Mouse (Mus musculus): ENCODE measurements at regions not wholly inside any gene's neighbourhood (a gene's known extent, or its start where the extent isn't known, plus 50 kb on each side); places are given as distances from the start of the nearest gene placed in this dataset.
A peak's percentile ranks its signal among the peaks of the same experiment; 100 is the strongest.

DNA sequence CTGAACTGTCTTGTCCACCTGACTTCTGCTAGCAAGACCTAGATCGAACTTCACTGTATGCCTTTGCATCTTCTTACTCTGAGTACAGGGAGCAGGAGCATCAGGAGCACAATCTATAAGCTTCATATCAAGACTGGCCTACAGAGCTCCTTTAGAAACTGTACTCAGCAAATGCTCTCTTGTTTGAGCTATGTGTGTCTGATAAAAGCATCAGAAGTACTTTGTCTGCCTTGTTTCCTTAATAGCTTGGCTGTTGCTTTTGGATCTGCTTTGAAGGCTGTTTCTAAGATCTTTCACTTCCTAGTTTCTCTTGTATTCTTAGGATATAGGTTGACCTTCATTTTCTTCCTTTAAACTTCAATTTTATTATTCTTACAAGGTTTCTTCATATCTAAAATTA is 175.3 kb upstream of the Cypt12 start:
- DNase-seq (ENCODE audit: low read depth, low spot score), result no peak

DNA sequence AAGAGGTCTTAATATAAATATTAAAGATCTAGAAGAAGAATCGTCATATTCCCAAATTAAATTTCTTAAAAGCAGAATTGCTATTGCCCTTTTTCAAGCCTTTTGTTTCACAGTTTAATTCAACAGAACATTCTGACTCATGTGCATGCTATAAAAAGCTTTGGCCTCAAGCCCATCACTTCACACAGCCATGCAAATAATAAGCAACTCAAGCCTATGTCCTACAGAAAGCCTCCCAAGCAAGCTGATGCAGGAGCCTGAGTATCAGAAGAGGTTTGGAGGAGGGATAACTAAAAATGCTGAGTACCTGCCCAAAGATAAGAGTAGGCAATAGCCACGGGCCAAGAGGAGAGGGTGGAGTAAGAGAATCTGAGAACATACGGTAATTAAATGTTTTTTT is 169.1 kb upstream of the Cypt12 start:
- no peak for DNase-seq (ENCODE audit: low read depth, low spot score)

DNA sequence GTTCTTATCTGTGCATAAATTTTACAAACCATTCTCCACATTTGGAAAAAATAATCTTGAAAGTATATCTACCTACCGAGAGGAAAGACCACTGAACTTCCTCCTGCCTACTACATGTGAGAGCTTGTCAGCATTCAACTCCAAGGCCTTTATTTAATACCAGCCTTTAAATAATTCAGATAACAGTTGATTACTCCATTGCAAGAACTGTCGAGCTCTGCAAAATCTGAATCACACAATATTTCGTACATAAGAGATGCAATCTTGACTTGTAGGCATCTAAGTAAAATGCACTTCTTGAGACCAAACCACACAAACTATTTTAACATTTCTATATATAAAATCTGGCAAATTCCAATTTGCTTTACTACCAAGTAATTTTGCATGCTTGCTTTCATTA is 164.1 kb upstream of the Cypt12 start:
- no peak for DNase-seq (ENCODE audit: low read depth, low spot score)

DNA sequence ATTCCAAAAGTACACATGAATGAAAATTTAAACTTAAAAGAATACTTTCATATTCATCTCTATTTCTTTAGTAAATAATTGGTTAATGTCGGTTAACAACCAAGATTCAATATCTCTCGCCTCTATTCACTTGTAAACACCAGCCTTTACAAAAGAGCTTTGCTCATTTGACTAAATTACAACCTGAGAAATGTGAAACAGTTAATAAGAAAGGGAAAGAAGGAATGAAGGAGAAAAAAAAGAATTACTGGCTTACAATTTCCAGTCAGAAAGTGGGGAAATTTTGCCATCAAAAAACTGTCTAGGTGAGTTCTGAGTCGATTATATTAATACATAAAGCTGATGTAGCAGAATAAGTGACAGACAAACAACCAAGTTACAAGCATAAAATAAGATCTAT is 163.6 kb upstream of the Cypt12 start:
- no peak for DNase-seq (ENCODE audit: low read depth, low spot score)

DNA sequence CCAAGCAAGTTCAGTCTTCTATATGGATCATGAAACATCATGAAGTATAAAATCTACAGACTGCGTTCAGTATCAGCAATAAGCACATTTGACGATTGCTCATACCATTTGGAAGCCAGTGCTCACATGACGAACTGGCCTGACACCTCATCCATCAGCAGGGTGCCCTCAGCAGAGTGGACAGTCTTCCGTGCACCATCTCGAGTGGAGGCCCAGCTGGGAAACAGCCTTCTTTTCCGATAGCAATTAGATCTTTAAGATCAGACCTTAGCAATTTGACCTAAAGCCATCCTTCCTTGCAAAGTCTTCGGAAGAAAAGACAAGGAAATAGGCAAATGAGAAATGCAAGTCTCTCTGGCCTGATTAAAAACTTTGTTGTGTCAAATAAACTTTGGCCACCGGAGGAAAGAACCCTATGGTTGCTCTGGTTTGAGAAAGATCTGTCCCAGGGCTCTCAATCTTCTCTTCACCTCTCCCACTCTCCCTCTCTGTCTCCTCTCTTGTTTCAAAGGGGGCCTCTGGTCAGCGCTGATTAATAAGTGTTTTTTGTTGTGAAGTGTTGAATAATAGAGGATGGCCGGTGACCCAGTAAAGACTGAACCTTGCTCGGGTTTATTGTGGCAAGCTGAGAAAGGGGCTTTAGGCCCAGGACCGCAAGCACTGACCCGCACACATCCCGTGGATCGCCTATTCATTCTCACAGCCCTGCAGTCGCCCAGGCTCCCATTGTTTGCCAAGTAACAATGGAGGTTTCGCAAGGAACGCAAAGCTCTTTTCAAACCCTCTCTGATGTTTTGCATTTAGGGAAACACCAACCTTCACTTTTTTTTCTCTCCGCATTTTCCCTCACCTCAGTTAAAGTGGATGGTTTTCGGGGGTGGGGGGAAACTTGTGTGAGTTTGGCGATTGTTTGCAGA is 162.8 kb upstream of the Cypt12 start:
- DNase-seq (ENCODE audit: low read depth, low spot score), result no peak

DNA sequence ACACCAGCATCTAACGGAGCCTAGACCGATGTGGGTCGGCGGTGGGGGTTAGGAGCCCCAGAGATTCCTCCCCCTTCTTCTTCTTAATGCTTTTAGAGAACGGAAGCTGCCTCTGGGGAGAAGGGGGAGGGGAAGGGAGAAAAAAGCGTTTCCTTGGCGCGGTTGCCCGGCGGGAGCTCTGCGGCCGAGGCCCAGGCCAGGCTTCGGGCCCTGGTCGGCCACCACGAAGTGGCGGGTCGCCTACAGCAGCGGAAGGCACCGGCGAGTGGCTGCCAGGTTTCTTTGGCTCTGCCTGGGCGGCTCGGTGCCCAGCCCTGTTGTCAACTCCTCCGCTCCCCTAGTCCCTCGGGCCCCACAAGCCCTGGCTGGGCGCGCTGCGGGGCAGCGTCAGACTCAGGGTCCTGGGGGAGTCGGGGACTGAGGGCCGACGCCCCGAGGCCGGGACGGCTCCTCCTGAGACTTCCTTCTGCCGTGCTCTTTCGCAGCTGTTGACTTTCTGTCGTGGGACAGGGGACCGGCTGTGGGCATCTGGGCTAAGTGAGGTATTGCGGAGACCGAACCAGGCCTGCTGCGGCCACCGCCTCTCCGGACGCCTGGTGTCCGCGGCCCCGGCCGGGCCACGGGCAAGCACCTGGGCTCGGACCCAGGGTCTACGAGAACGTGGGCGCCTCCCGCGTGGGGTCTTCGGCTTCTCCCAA is 162.0 kb upstream of the Cypt12 start:
- DNase-seq (ENCODE audit: low read depth, low spot score), result no peak

DNA sequence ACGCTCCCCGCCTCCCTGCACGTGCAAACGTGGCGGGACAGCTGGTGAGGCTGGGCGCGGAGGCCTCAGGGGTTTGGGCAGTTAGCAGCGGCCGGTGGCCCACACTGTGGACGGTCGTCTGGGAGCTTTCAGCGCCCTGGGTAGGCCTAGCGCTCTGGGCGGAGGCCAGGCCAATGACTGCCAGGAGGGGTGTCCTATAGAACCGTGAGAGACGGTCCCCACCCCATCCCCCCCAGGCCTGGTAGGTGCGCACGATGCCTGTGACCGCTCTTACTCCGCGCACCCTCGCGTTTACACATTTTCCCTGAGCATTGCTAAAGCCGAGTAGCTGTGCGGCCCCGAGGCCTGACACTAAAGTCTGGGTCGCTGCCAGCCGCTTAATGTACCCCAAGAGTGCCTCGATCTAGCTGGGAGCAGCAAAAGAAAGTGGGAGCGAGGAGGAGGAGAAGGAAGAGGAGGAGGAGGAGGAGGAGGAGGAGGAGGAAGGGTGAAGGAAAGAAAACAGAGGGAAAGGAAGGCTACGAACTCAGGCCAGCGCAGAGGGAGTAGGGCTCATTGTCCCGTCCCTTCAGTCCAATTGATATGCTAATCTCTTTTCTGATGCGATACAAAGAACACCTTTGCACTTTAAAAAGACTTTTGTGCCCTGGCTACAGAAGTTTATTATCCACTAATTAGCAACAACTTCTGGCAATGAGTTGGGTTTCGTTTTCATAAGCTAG is 161.3 kb upstream of the Cypt12 start:
- no peak for DNase-seq (ENCODE audit: low read depth, low spot score)

DNA sequence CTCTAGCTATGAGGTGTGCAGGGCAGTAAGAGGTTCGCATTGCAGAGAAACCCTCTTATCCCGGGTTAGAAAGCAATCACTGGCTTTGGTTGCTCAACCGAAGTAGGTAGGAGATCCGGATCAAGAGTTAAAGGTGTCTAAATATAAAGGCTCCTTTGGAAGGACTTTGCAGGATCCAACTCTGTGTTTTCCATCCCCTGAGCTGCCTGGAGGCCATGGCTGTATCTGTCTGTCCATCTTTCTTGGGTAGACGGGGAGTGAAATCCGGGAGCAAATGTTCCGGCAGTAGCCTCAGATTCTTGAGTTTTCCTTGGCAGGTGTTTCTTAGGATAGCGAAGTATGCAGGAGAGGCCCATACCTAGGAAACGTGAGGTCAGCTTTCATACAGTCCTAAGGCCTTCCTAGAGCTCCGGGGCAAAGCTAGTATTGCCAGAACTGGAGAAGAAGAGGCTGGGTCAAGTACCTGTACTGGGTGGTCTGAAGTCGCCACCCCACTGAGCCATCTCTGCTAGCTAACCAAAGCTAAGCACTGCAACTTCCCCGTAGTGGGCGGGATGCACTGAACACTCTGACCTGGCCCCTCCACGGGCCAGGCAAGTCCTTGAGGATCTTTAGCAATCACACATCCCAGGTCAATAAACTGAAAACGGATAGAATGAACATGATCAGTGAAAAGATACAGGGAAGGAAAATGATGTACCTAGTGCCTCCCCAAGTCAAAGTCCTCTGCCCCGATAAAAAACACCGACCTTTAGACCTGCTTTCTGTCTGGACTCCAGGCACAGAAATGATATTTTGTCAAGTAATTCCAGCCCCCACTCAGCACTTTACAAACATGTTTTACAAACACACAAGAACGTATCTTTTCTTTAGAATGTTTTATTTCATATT is 160.5 kb upstream of the Cypt12 start:
- DNase-seq (ENCODE audit: low read depth, low spot score), result no peak

DNA sequence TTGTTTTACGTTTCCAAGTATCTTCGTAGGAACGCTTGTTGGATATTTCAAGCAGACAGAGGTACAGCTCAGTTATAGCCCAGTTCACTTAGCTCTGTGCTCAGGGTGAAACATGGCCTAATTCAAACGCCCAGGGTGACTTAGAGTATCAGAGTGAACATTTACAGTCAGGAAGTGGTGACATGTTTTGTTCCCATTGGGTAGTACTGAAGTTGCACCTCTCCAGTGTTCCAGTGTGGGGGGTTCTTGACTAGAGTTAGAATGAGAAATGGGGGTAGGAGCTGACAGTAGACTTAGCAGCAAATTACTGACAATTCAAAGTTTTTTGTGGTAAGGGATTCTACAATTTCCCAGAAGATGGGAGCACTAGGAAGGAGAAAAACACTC is 159.9 kb upstream of the Cypt12 start:
- no peak for DNase-seq (ENCODE audit: low read depth, low spot score)

DNA sequence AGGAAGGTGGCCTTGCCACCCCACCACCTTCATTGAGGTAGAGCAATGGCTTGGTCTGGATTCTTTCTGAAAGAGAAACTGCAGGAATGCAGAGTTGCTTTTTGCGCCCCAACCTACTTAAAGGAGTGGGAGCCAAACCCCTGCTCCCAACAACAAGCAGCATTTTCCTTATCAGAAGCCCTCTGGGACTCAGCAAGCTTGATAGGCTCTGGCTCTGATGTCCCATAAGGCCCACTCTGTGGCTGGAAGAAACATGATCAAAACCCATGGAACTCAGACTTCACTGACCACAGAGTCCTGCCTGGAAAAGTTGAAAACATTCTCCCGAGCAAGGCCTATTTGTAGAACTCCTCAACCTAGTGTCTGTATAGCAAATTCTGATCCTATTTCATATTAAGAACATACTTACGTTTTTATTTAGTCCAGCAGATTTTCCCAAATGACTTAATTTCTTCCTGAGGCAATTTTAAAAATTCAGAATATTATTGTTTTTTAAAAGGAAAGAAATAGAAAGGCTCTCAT is 159.4 kb upstream of the Cypt12 start:
- DNase-seq (ENCODE audit: low read depth, low spot score), result no peak

DNA sequence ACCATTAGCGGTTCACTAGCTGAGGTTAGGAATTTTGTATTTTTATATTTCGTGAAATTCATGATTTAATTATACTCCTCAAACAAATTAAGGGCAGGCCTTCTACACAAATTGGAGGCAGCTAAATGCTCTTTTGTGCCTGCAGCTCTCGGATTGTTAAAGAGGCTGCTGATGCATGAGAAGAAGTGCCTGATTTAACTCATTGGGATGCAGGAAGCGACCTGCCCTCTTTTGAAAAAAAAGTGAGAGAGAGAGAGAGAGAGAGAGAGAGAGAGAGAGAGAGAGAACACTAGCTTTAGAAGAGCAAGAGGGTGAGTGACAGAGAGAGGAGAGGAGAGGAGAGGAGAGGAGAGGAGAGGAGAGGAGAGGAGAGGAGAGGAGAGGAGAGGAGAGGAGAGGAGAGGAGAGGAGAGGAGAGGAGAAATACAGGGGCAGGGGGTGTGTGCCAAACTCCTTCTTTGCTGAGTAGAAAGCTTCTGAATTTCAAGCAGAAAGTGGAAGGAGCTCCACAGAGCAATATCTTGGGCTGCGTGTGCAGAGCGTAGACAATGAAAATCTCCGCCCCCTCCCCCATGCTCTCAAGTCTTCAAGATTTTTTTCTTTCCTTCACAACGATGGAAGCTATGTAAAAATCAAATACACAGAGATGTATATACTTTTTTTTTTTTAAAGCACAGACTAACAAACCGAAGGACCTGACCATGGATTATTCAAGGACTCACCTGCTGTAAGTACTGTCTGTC is 158.6 kb upstream of the Cypt12 start:
- DNase-seq (ENCODE audit: low read depth, low spot score), result no peak

DNA sequence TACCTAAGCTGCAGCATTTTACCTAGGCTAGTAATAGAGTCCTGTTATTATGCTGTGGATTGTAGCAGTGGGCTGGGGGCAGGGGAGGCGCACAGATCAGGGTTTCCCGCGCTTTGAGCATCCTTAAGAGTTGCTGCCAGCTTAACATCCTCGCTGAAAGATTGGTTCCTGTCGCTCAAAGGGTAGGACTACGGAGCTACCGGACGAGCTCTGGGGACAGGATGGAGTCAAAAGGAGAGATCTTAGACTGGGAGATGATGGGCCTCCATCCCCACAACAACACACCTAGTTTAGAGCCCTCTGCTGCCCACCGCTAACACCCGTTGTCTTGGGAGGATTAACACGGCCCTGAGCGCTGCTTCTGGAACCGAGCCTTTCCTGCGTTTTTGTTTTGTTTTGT is 157.9 kb upstream of the Cypt12 start:
- DNase-seq (ENCODE audit: low read depth, low spot score), result no peak

DNA sequence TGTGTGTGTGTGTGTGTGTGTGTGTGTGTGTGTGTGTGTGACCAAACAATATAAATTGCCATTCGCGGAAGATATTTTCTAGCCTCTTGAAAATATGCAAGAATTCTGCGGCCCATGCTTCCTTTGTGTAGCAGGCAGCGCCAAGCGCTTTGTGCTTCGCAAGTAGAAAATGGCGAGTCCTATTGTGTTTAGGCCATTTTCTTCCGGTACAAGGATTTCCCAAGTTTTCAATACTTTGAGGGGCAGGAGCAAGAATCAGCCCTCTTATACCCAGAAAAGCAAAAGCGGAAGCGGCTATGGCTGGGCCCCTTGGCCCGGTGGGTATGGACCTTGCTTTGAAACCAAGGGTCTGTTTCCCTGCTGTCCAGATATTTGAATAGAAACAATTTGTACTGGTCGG is 157.4 kb upstream of the Cypt12 start:
- DNase-seq (ENCODE audit: low read depth, low spot score), result no peak

DNA sequence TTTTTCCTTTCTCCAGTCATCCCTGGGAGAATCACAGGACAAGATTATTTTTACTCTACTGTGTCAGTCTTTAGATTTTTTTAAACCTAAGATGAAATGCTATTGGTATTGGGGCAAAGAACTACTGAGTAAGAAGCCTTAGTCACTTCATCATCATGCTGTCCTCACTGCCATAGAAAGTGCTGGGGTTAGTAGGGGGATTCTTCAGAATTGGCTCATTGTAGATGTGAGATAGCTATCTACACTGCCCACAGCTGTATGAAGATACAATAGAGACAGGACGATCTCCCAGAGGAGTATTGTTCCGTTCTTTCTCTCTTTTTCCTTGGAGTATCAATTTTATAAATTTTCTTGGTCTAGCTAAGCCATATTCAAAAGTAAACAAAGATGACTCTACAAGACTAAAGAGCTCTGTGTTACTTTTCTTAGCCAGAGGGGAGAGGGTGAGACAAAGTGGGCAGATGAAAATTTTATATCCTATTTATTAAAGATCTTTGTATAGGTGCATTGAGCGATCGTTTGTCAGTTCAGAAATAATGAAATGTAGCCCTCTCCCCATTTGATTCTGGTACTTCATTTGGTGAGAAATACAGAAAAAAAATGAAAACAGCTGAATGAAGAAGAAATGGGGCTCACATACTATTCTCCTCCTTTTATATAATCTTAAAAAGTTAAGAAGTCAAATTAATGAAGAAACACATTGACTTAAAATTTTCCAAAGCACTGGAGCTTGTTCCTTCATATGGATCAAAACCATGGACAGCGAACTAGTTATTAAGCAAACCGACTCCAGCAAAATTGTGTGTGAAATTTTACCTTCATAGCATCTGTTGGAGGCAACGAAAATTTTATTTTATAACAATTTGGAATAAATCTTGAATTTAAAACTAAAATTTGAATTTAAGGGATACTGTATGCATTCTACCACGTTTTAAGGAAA is 156.6 kb upstream of the Cypt12 start:
- DNase-seq (ENCODE audit: low read depth, low spot score), result no peak

DNA sequence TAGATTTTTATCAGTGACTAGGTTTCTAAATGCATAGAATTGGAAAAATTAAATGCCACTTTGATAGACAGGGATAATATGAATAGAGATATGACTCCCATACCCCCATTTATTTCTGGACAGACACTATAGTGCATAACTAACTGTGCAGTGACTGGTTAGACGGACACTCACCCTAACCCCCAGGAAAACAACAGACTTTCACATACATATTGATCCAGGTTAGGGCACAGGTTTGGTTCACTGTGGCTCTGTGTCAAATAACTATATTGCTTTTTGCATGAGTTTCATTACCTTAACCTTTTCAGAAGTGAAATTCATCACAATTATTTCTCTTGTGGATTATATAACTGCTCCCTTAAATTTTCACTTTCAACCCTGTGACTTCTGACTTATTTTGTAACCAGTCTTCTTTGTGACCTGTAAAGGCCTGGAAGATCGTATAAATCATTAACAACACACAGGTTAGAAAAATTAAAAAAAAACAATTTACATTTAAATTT is 155.6 kb upstream of the Cypt12 start:
- no peak for DNase-seq (ENCODE audit: low read depth, low spot score)

DNA sequence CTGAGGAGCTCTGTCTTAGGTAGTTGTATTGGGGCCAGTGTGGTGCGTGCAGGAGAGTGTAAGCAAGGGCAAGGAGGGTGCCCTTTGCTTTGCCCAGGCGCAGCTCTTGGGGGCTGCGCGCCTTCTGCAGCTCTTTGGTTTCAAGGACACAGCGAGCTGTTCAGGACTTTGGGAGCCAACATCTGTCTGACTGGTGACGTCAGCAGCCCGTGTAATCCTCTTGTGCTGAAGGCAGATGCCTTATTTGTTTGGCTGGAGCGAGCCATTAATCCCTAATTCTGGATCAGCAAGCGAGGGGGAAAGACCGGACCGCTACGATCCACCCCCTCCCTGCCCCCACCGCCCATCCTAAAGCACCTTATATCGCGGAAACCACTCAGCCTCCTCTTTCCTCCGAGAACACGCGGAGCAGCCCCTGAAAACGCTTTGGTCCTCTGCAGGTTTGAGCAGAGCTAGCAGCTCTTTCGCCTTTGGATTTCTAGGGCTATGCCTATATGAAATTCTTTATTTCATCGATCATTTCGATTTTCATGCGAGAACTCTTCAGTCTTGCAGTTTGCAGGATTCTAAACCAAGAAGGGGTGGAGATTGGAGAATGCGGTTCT is 154.5 kb upstream of the Cypt12 start:
- peak; percentile 98 for DNase-seq (ENCODE audit: low read depth, low spot score)

DNA sequence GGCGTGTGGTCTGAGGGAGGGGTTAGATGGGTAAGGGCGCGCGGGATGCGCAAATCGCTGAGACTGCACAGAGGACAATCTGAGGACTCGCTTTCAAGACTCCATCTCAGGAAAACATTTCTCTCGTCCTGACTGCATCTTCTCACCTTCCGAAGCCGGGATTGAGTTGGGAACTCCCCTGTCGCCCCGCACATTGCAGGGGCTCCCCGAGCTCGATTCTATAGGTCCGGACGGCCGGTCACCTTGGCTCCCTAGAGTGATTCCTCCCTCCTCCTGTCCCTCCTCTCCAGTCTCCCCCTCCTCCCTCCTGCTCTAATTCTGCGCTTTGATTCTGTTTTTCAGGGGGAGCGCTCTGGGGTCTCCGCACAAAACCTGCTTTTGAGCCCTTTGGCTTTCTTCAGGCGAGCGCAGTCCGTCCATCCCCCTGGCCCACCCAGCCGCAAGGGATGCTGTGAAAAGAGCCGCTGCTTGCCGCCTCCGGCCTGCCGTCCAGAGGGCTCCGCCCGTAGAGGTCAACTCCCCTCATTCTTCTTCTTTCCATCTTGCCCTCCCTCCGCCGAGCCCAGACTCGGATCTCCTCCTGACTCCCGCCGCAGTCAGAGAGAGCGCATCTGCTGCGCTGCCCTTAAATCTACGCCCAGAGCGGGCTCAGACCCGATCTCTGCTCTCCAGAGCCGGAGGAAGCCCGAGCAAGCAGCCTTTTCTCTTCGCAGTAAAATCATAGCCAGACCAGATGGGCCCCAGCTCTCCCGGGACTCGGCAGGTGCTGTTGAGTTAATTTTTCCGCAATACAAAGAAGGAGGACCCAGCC is 153.8 kb upstream of the Cypt12 start:
- DNase-seq (ENCODE audit: low read depth, low spot score), result no peak
